Mouse (Mus musculus): ENCODE measurements around the gene H3f3b. TPM values are rescaled to one million over a fixed set of nuclear protein-coding genes. Genes with fewer than 3 reads are reported as not detected.

Gene H3f3b
- polyA plus RNA-seq, 1 experiment from 2014 or later, result 2,203 TPM

DNA sequence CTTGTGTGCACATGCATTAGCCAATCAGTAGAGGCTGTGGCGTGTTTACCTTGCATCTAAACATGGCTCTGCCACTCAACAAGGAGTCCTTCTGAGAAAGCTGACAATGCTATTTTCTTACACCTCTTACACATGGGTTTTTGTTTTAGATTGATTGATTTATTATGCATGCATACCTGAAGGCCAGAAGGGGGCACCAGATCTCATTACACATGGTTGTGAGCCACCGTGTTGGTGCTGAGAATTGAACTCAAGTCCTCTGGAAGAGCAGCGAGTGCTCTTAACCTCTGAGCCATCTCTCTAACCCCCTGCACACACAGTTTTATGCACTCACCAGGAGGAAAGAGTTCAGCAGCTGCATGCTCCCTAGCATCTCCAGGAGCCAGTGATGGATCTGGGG, 24.9 kb downstream of the H3f3b start:
- Histone ChIP-seq H3K4me3 (ENCODE audit: low read depth, low read length) (no peak overlapping the region), H3K27ac (ENCODE audit: low read depth, low read length) (no peak overlapping the region), H3K4me1 (replicated peaks; ENCODE audit: control insufficient read depth, insufficient read depth, low read length) (peaks cover 12% of the 10 kb centered on the region; the same call in 1 of the 2 replicates), H3K9ac (ENCODE audit: low read depth, low read length) (no peak overlapping the region), H3K4me2 (replicated peaks; ENCODE audit: low read depth, low read length) (no peak overlapping the region), H3K9me3 (ENCODE audit: control insufficient read depth, low read length) (no peaks in the 10 kb centered on the region), H3K36me3 (ENCODE audit: control insufficient read depth, insufficient read depth, low read length) (no peaks in the 10 kb centered on the region), H3K27me3 (ENCODE audit: control insufficient read depth, insufficient read depth, low read length) (peaks cover 2% of the 10 kb centered on the region)
- ATAC-seq (ENCODE audit: low FRiP score), result no peak
- DNase-seq (ENCODE audit: low spot score), result no peak
- WGBS, result 84% methylated on average over 3 of the region's 3 CpGs

DNA sequence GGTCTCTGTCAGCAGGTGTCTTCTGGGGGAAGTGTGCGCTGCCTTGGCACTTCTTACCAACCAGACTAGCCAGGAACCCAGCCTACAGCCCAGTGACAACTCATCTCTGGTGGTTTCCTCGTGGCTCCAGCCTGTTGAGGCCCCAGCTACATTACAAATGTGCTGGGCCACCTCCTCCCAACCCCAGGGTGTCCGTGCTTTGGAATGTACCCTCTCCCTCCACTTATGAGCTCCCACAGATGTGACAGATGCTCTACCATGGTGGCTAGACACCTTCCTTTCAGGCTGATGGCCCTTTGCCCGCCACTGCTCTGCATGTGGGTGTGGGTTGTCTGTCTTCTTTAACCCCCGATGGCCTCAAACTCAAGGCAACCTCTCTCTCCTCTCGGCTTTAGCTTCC, 26.0 kb downstream of the H3f3b start:
- Histone ChIP-seq H3K4me3 (ENCODE audit: low read depth, low read length) (no peak overlapping the region), H3K27ac (ENCODE audit: low read depth, low read length) (no peak overlapping the region), H3K4me1 (replicated peaks; ENCODE audit: control insufficient read depth, insufficient read depth, low read length) (peaks cover 12% of the 10 kb centered on the region; the same call in 1 of the 2 replicates), H3K9me3 (ENCODE audit: control insufficient read depth, low read length) (no peaks in the 10 kb centered on the region), H3K4me2 (replicated peaks; ENCODE audit: low read depth, low read length) (no peak overlapping the region), H3K36me3 (ENCODE audit: control insufficient read depth, insufficient read depth, low read length) (no peaks in the 10 kb centered on the region), H3K9ac (ENCODE audit: low read depth, low read length) (no peak overlapping the region), H3K27me3 (ENCODE audit: control insufficient read depth, insufficient read depth, low read length) (peaks cover 2% of the 10 kb centered on the region)
- WGBS, result 62% methylated on average over 6 of the region's 6 CpGs
- no peak for ATAC-seq (ENCODE audit: low FRiP score)
- no peak for DNase-seq (ENCODE audit: low spot score)

DNA sequence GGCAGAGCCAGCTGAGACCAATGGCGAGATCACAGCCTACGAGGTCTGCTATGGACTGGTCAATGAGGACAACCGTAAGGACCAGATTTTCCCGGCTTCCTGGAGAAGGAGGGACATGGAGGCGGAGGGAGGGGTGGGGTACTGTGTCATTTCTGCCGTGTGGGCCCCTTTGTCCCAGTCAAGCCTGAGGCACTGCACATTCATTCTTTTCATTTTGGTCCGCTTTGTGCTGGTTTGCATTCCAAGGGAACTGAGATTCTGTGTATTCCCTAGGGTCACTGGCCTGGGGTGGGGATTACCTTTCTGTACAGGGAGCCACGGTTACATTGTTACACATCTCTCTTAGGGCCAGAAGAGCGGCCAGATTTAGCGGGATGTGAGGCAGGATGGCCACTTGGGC, 27.2 kb downstream of the H3f3b start:
- H3K4me3 ChIP-seq (ENCODE audit: low read depth, low read length), result no peak overlapping the region
- no peak overlapping the region for H3K27ac ChIP-seq (ENCODE audit: low read depth, low read length)
- no peak overlapping the region for H3K9ac ChIP-seq (ENCODE audit: low read depth, low read length)
- H3K4me2 ChIP-seq (replicated peaks; ENCODE audit: low read depth, low read length), result no peak overlapping the region
- no peak for ATAC-seq (ENCODE audit: low FRiP score)
- 40% methylated on average over 10 of the region's 10 CpGs for WGBS
- no peaks in the 10 kb centered on the region for H3K9me3 ChIP-seq (ENCODE audit: control insufficient read depth, low read length)
- peaks cover 2% of the 10 kb centered on the region; the same call in 1 of the 2 replicates for H3K27me3 ChIP-seq (ENCODE audit: control insufficient read depth, insufficient read depth, low read length)
- no peaks in the 10 kb centered on the region for H3K36me3 ChIP-seq (ENCODE audit: control insufficient read depth, insufficient read depth, low read length)
- DNase-seq (ENCODE audit: low spot score), result no peak
- peaks cover 10% of the 10 kb centered on the region; the same call in 1 of the 2 replicates for H3K4me1 ChIP-seq (replicated peaks; ENCODE audit: control insufficient read depth, insufficient read depth, low read length)

DNA sequence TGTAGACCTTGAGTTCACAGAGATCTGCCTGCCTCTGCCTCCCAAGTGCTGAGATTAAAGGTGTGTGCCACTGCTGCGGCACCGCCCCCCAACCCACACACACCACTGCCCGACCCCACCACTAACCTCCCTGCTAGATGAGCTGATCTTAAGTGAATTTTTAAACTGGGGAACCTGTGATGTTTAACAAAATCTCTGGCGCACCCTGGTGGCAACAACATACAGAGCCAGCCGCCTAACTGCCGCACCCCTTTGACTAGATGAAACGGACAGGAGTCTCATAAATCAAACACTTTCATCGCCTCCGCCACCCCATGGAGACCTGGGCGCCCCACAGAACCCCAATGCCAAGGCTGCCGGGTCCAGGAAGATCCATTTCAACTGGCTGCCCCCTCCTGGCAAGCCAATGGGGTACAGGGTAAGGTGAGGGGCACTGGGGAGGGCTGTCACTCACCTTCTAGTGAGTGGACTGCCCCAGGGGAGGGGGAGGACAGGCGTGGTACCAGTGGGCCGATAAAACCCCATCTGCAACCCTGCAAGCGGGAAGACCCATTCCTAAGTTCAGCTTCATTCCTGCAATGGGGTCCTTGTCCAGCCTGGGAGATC, 28.1 kb downstream of the H3f3b start:
- DNase-seq (ENCODE audit: low spot score) (peak; percentile 85), ATAC-seq (ENCODE audit: low FRiP score) (no peak)
- Histone ChIP-seq H3K4me1 (replicated peaks; ENCODE audit: control insufficient read depth, insufficient read depth, low read length) (0 out of 2 replicates have a peak, but pooled peaks cover 2% of the 10 kb centered on the region), H3K9ac (ENCODE audit: low read depth, low read length) (no peak overlapping the region), H3K4me2 (replicated peaks; ENCODE audit: low read depth, low read length) (no peak overlapping the region), H3K27ac (ENCODE audit: low read depth, low read length) (no peak overlapping the region), H3K36me3 (ENCODE audit: control insufficient read depth, insufficient read depth, low read length) (no peaks in the 10 kb centered on the region), H3K4me3 (ENCODE audit: low read depth, low read length) (no peak overlapping the region), H3K9me3 (ENCODE audit: control insufficient read depth, low read length) (no peaks in the 10 kb centered on the region), H3K27me3 (ENCODE audit: control insufficient read depth, insufficient read depth, low read length) (peaks cover 2% of the 10 kb centered on the region; the same call in 1 of the 2 replicates)
- WGBS, result 18% methylated on average over 14 of the region's 14 CpGs

DNA sequence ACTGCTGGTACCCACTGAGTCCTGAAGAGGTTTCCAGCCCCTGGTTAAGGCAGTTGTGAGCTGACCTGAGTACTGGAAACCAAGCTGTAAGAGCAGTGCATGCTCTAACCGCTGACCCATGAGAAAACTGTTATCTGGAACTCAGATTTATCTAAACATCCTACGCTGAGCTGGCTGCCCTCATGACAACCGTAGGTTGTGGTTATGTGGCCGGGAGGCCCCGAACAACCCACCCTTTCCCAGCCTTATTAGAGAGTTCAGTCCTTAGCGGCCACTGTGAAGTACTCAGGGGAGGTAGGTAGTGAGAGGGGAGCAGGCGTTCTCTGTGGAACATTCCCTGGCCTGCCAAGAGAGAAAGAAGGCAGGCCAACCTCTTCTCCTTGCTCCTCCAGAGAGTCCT, 28.7 kb downstream of the H3f3b start:
- H3K36me3 ChIP-seq (ENCODE audit: control insufficient read depth, insufficient read depth, low read length), result no peaks in the 10 kb centered on the region
- no peak overlapping the region for H3K4me3 ChIP-seq (ENCODE audit: low read depth, low read length)
- no peaks in the 10 kb centered on the region for H3K4me1 ChIP-seq (replicated peaks; ENCODE audit: control insufficient read depth, insufficient read depth, low read length)
- no peak for DNase-seq (ENCODE audit: low spot score)
- H3K9ac ChIP-seq (ENCODE audit: low read depth, low read length), result no peak overlapping the region
- H3K9me3 ChIP-seq (ENCODE audit: control insufficient read depth, low read length), result no peaks in the 10 kb centered on the region
- H3K27ac ChIP-seq (ENCODE audit: low read depth, low read length), result no peak overlapping the region
- WGBS, result 91% methylated on average over 7 of the region's 7 CpGs
- H3K4me2 ChIP-seq (replicated peaks; ENCODE audit: low read depth, low read length), result no peak overlapping the region
- peaks cover 2% of the 10 kb centered on the region; the same call in 1 of the 2 replicates for H3K27me3 ChIP-seq (ENCODE audit: control insufficient read depth, insufficient read depth, low read length)
- no peak for ATAC-seq (ENCODE audit: low FRiP score)

DNA sequence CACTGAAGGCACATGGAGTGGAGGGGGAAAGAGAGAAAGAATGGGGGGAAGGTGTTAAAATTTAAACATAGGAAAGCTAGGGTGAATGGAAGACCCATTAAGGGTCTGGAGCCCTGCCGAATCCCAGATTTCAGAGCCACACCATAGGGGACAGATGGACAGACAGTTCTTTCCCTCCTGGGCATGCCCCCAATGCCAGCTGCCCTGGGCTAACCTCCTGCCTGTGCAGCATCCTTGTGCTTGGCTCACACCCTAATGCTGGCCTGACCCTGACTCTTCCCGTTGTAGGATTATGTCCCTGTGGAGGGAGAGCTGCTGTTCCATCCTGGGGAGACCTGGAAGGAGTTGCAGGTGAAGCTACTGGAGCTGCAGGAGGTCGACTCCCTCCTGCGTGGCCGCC, 30.1 kb downstream of the H3f3b start:
- Histone ChIP-seq H3K9ac (ENCODE audit: low read depth, low read length) (no peak overlapping the region), H3K27me3 (ENCODE audit: control insufficient read depth, insufficient read depth, low read length) (peaks cover 2% of the 10 kb centered on the region; the same call in 1 of the 2 replicates), H3K36me3 (ENCODE audit: control insufficient read depth, insufficient read depth, low read length) (no peaks in the 10 kb centered on the region), H3K27ac (ENCODE audit: low read depth, low read length) (no peak overlapping the region), H3K9me3 (ENCODE audit: control insufficient read depth, low read length) (no peaks in the 10 kb centered on the region), H3K4me2 (replicated peaks; ENCODE audit: low read depth, low read length) (no peak overlapping the region), H3K4me3 (ENCODE audit: low read depth, low read length) (no peak overlapping the region), H3K4me1 (replicated peaks; ENCODE audit: control insufficient read depth, insufficient read depth, low read length) (no peaks in the 10 kb centered on the region)
- DNase-seq (ENCODE audit: low spot score), result no peak
- WGBS, result 70% methylated on average over 5 of the region's 5 CpGs
- ATAC-seq (ENCODE audit: low FRiP score), result no peak

DNA sequence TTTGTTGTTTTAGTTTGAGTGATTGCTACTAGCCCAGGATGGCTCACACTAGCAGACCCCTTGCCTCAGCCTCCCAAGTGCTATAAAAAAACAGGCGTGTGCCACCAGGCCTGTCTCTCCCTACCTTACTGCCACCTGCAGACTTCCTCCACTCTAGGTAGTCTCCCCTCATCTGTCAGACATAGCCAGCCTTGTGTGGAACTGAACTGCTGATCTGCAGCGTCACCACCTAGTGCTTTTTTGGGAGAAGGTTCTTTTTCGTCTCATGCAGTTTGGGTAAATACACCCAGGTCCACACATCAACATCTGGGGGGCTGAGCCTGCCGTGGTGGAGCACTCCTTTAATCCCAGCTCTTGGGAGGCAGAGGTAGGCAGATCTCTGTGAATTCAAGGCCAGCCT, 30.7 kb downstream of the H3f3b start:
- Histone ChIP-seq H3K4me3 (ENCODE audit: low read depth, low read length) (no peak overlapping the region), H3K27ac (ENCODE audit: low read depth, low read length) (no peak overlapping the region), H3K4me1 (replicated peaks; ENCODE audit: control insufficient read depth, insufficient read depth, low read length) (no peaks in the 10 kb centered on the region), H3K9ac (ENCODE audit: low read depth, low read length) (no peak overlapping the region), H3K27me3 (ENCODE audit: control insufficient read depth, insufficient read depth, low read length) (peaks cover 2% of the 10 kb centered on the region; the same call in 1 of the 2 replicates), H3K9me3 (ENCODE audit: control insufficient read depth, low read length) (no peaks in the 10 kb centered on the region), H3K4me2 (replicated peaks; ENCODE audit: low read depth, low read length) (no peak overlapping the region), H3K36me3 (ENCODE audit: control insufficient read depth, insufficient read depth, low read length) (no peaks in the 10 kb centered on the region)
- WGBS, result 81% methylated on average over 4 of the region's 4 CpGs
- DNase-seq (ENCODE audit: low spot score) (no peak), ATAC-seq (ENCODE audit: low FRiP score) (no peak)

DNA sequence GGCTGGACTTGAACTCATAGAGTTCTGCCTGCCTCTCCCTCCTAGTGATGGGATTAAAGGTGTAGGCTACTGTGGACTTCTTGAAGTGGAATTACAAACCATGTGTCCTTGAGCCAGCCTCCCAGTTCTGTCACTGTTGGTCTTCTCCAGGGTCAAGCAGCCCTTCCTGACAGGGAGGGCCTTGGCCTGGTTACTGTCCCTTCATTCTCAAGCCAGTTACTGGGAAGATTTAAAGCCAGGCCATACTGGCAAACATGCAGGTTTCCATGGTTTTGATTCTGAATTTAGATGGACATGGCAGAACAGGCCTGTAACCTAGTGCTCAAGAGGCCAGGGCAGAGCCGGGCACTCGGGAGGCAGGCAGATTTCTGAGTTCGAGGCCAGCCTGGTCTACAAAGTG, 32.5 kb downstream of the H3f3b start:
- Histone ChIP-seq H3K27me3 (ENCODE audit: control insufficient read depth, insufficient read depth, low read length) (peaks cover 2% of the 10 kb centered on the region; the same call in 1 of the 2 replicates), H3K27ac (ENCODE audit: low read depth, low read length) (no peak overlapping the region), H3K4me2 (replicated peaks; ENCODE audit: low read depth, low read length) (no peak overlapping the region), H3K9me3 (ENCODE audit: control insufficient read depth, low read length) (no peaks in the 10 kb centered on the region), H3K4me3 (ENCODE audit: low read depth, low read length) (no peak overlapping the region), H3K9ac (ENCODE audit: low read depth, low read length) (no peak overlapping the region), H3K36me3 (ENCODE audit: control insufficient read depth, insufficient read depth, low read length) (no peaks in the 10 kb centered on the region), H3K4me1 (replicated peaks; ENCODE audit: control insufficient read depth, insufficient read depth, low read length) (no peaks in the 10 kb centered on the region)
- no peak for ATAC-seq (ENCODE audit: low FRiP score)
- 88% methylated on average over 3 of the region's 3 CpGs for WGBS
- DNase-seq (ENCODE audit: low spot score), result no peak

DNA sequence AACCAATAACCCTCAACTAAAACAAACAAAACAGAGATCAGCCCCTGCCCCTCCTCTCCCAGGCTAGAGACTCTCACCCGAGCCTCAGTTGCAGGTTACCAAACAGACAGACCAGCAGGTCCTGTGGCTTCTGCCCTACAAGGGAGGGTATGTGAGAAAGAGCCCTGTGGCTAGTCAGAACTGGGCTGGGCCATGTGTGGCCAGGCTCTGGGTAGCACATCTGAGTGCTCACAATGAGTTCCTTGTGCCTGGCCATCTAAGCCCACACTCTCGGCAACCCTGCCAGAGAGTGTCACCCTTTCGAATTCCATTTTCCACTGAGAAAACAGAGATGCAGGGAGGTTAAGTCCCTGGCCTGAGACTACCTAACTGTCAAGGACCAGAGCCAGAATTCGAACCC, 35.7 kb downstream of the H3f3b start:
- Histone ChIP-seq H3K9ac (ENCODE audit: low read depth, low read length) (no peak overlapping the region), H3K36me3 (ENCODE audit: control insufficient read depth, insufficient read depth, low read length) (no peaks in the 10 kb centered on the region), H3K4me1 (replicated peaks; ENCODE audit: control insufficient read depth, insufficient read depth, low read length) (no peaks in the 10 kb centered on the region), H3K27ac (ENCODE audit: low read depth, low read length) (no peak overlapping the region), H3K27me3 (ENCODE audit: control insufficient read depth, insufficient read depth, low read length) (no peaks in the 10 kb centered on the region), H3K4me2 (replicated peaks; ENCODE audit: low read depth, low read length) (no peak overlapping the region), H3K4me3 (ENCODE audit: low read depth, low read length) (no peak overlapping the region), H3K9me3 (ENCODE audit: control insufficient read depth, low read length) (no peaks in the 10 kb centered on the region)
- ATAC-seq (ENCODE audit: low FRiP score) (no peak), DNase-seq (ENCODE audit: low spot score) (no peak)
- 62% methylated on average over 4 of the region's 4 CpGs for WGBS
